Mouse (Mus musculus) liver, embryonic 14.5 days (tissue): ENCODE measurements around the gene Fsd1.

Source experiments
- CTCF ChIP-seq: IDR thresholded peaks from 2 replicates; pipeline ENCODE4 v1.5.1; 2016; ENCODE audit warnings: antibody characterized with exemption, low read depth, control low read depth
- EP300 ChIP-seq: IDR thresholded peaks from 2 replicates; pipeline ENCODE4 v1.6.1; 2016; ENCODE audit warnings: antibody characterized with exemption, low read depth

GRCm38 (mm10) chr17:56010681-56011080, 24.4 kb downstream of the Fsd1 start:
- TF ChIP-seq CTCF (peak; percentile 100), EP300 (no peak)
